Mouse (Mus musculus) liver, embryonic 13.5 days (tissue): ENCODE data around the gene Fga. TPM values are rescaled to one million over a fixed set of nuclear protein-coding genes. Genes with fewer than 3 reads are reported as not detected.
A peak's percentile ranks its signal among the peaks of the same experiment; 100 is the strongest.

Experiments used
- ATAC-seq: fragments of 200-750 bp; cut with Nextera tagmentation; 2 replicates; pipeline ENCODE4 v1.8.0; 2017; ENCODE audit warnings: low read depth, mild to moderate bottlenecking, moderate number of reproducible peaks, moderate library complexity
- DNase-seq: peaks from one replicate; pipeline ENCODE4 v3.0.0; 2022
- H3K27ac ChIP-seq: fragments of 300-500 bp; sonication (generic); 2 replicates; pipeline ENCODE4 v1.5.1; 2015; ENCODE audit warnings: moderate library complexity, mild to moderate bottlenecking, inconsistent platforms
- H3K27me3 ChIP-seq: fragments of 300-500 bp; sonication (generic); 2 replicates; pipeline ENCODE4 v1.6.1; 2015; ENCODE audit warnings: mild to moderate bottlenecking, inconsistent platforms
- H3K36me3 ChIP-seq: fragments of 300-500 bp; sonication (generic); 2 replicates; pipeline ENCODE4 v1.6.1; 2015; ENCODE audit warnings: mild to moderate bottlenecking, inconsistent platforms
- H3K4me1 ChIP-seq: fragments of 300-500 bp; sonication (generic); replicated peaks from 2 replicates; pipeline ENCODE4 v1.6.1; 2015; ENCODE audit warnings: inconsistent platforms
- H3K4me2 ChIP-seq: fragments of 300-500 bp; sonication (generic); 2 replicates; pipeline ENCODE4 v1.6.1; 2015; ENCODE audit warnings: inconsistent platforms, mild to moderate bottlenecking, moderate library complexity
- H3K4me3 ChIP-seq: fragments of 300-500 bp; sonication (generic); replicated peaks from 2 replicates; pipeline ENCODE4 v1.5.1; 2015; ENCODE audit warnings: mild to moderate bottlenecking, inconsistent platforms
- H3K9ac ChIP-seq: fragments of 300-500 bp; sonication (generic); 2 replicates; pipeline ENCODE4 v1.6.1; 2015; ENCODE audit warnings: mild to moderate bottlenecking, inconsistent platforms
- H3K9me3 ChIP-seq: fragments of 300-500 bp; sonication (generic); replicated peaks from 2 replicates; pipeline ENCODE4 v1.6.1; 2016; ENCODE audit warnings: inconsistent platforms
- WGBS: fragments of 180-500 bp; shearing (Covaris S2); methylation state at CpG from one replicate; pipeline ENCODE4 v1.1.7; 2015; ENCODE audit not compliant: insufficient replicate concordance; 5-methylcytosine and 5-hydroxymethylcytosine counted together
- polyA plus RNA-seq: library from polyadenylated mRNA; unstranded; fragments of >200 nt; fragmentation: Nextera tagmentation; extraction: Ambion mirVana; gene quantifications from 2 replicates; pipeline ENCODE4 v1.2.1, GENCODE M21; 2015

The Fga gene
- polyA plus RNA-seq, 1 experiment from 2014 or later, result 276 TPM

- Histone ChIP-seq H3K27ac (peak overlapping the region; percentile 62; the same call in 1 of the 2 replicates), H3K4me2 (no peak overlapping the region), H3K9ac (no peak overlapping the region), H3K4me3 (no peak overlapping the region), H3K4me1 (peaks cover 6% of the 10 kb centered on the region; the same call in 1 of the 2 replicates), H3K9me3 (no peaks in the 10 kb centered on the region), H3K36me3 (no peaks in the 10 kb centered on the region), H3K27me3 (no peaks in the 10 kb centered on the region)
- DNase-seq (no peak), ATAC-seq (peak; percentile 21; the same call in 1 of the 2 replicates)
- 74% methylated on average over 8 of the region's 8 CpGs for WGBS
Measured at GRCm38 (mm10) chr3:83003068-83003467, 22.8 kb upstream of the Fga start.

GRCm38 (mm10) chr3:83004801-83005200 is 21.1 kb upstream of the Fga start:
- Histone ChIP-seq H3K4me1 (peaks cover 6% of the 10 kb centered on the region; the same call in 1 of the 2 replicates), H3K9me3 (no peaks in the 10 kb centered on the region), H3K36me3 (no peaks in the 10 kb centered on the region), H3K9ac (no peak overlapping the region), H3K4me3 (no peak overlapping the region), H3K4me2 (no peak overlapping the region), H3K27ac (no peak overlapping the region), H3K27me3 (no peaks in the 10 kb centered on the region)
- DNase-seq (no peak), ATAC-seq (no peak)
- WGBS, result 73% methylated on average over 7 of the region's 7 CpGs

GRCm38 (mm10) chr3:83007557-83007956 is 18.3 kb upstream of the Fga start, which contains the start of gene Fgg:
Fgg (plus strand) TSS chr3:83007724.
- DNase-seq (no peak), ATAC-seq (peak; percentile 80)
- peak within 1 kb of the TSS; percentile 48 for H3K4me2 ChIP-seq
- peak within 1 kb of the TSS; percentile 43; the same call in 1 of the 2 replicates for H3K9ac ChIP-seq
- H3K4me3 ChIP-seq, result peak within 1 kb of the TSS; percentile 37
- no peaks in the 10 kb centered on the region for H3K9me3 ChIP-seq
- 33% methylated on average over 7 of the region's 7 CpGs for WGBS
- H3K4me1 ChIP-seq, result peaks cover 2% of the 10 kb centered on the region; the same call in 1 of the 2 replicates
- peak within 1 kb of the TSS; percentile 44 for H3K27ac ChIP-seq
- H3K36me3 ChIP-seq, result 0 out of 2 replicates have a peak, but pooled peaks cover 4% of the 10 kb centered on the region
- no peaks in the 10 kb centered on the region for H3K27me3 ChIP-seq

GRCm38 (mm10) chr3:83010291-83010690 is 15.6 kb upstream of the Fga start:
- ATAC-seq, result no peak
- H3K4me3 ChIP-seq, result peak overlapping the region; percentile 32
- no peak for DNase-seq
- H3K4me1 ChIP-seq, result peaks cover 3% of the 10 kb centered on the region; the same call in 1 of the 2 replicates
- H3K4me2 ChIP-seq, result peak overlapping the region; percentile 48
- no peaks in the 10 kb centered on the region for H3K27me3 ChIP-seq
- 0 out of 2 replicates have a peak, but pooled peaks cover 4% of the 10 kb centered on the region for H3K36me3 ChIP-seq
- H3K9ac ChIP-seq, result no peak overlapping the region
- H3K9me3 ChIP-seq, result no peaks in the 10 kb centered on the region
- H3K27ac ChIP-seq, result no peak overlapping the region
- 52% methylated on average over 11 of the region's 11 CpGs for WGBS

- DNase-seq, result no peak
- peak overlapping the region; percentile 48; the same call in 1 of the 2 replicates for H3K4me2 ChIP-seq
- no peaks in the 10 kb centered on the region for H3K27me3 ChIP-seq
- H3K4me1 ChIP-seq, result peaks cover 3% of the 10 kb centered on the region; the same call in 1 of the 2 replicates
- no peak for ATAC-seq
- no peak overlapping the region for H3K27ac ChIP-seq
- 68% methylated on average over 4 of the region's 4 CpGs for WGBS
- no peaks in the 10 kb centered on the region for H3K9me3 ChIP-seq
- H3K4me3 ChIP-seq, result no peak overlapping the region
- no peak overlapping the region for H3K9ac ChIP-seq
- H3K36me3 ChIP-seq, result 0 out of 2 replicates have a peak, but pooled peaks cover 4% of the 10 kb centered on the region
Measured at GRCm38 (mm10) chr3:83011136-83011535, 14.7 kb upstream of the Fga start.

GRCm38 (mm10) chr3:83011565-83011964 is 14.3 kb upstream of the Fga start:
- Histone ChIP-seq H3K9me3 (no peaks in the 10 kb centered on the region), H3K36me3 (0 out of 2 replicates have a peak, but pooled peaks cover 4% of the 10 kb centered on the region), H3K4me3 (no peak overlapping the region), H3K27ac (no peak overlapping the region), H3K9ac (no peak overlapping the region), H3K4me1 (peaks cover 3% of the 10 kb centered on the region; the same call in 1 of the 2 replicates), H3K27me3 (no peaks in the 10 kb centered on the region), H3K4me2 (peak overlapping the region; percentile 48; the same call in 1 of the 2 replicates)
- DNase-seq, result no peak
- WGBS, result 62% methylated on average over 4 of the region's 4 CpGs
- ATAC-seq, result no peak

GRCm38 (mm10) chr3:83012636-83013035 is 13.2 kb upstream of the Fga start:
- Histone ChIP-seq H3K27me3 (no peaks in the 10 kb centered on the region), H3K4me3 (no peak overlapping the region), H3K4me2 (no peak overlapping the region), H3K9ac (no peak overlapping the region), H3K4me1 (0 out of 2 replicates have a peak, but pooled peaks cover 3% of the 10 kb centered on the region), H3K36me3 (0 out of 2 replicates have a peak, but pooled peaks cover 4% of the 10 kb centered on the region), H3K27ac (no peak overlapping the region), H3K9me3 (no peaks in the 10 kb centered on the region)
- no peak for ATAC-seq
- DNase-seq, result no peak
- 77% methylated on average over 19 of the region's 19 CpGs for WGBS

- no peak for ATAC-seq
- no peaks in the 10 kb centered on the region for H3K27me3 ChIP-seq
- H3K4me1 ChIP-seq, result 0 out of 2 replicates have a peak, but pooled peaks cover 3% of the 10 kb centered on the region
- DNase-seq, result no peak
- no peak overlapping the region for H3K4me2 ChIP-seq
- H3K9ac ChIP-seq, result no peak overlapping the region
- H3K36me3 ChIP-seq, result 0 out of 2 replicates have a peak, but pooled peaks cover 4% of the 10 kb centered on the region
- no peaks in the 10 kb centered on the region for H3K9me3 ChIP-seq
- H3K27ac ChIP-seq, result no peak overlapping the region
- H3K4me3 ChIP-seq, result no peak overlapping the region
- 67% methylated on average over 10 of the region's 10 CpGs for WGBS
Measured at GRCm38 (mm10) chr3:83013951-83014350, 11.9 kb upstream of the Fga start.

- Histone ChIP-seq H3K4me1 (0 out of 2 replicates have a peak, but pooled peaks cover 3% of the 10 kb centered on the region), H3K4me3 (no peak overlapping the region), H3K4me2 (no peak overlapping the region), H3K27ac (no peak overlapping the region), H3K9ac (no peak overlapping the region), H3K36me3 (0 out of 2 replicates have a peak, but pooled peaks cover 4% of the 10 kb centered on the region), H3K9me3 (no peaks in the 10 kb centered on the region), H3K27me3 (no peaks in the 10 kb centered on the region)
- WGBS, result 23% methylated on average over 1 of the region's 1 CpGs
- ATAC-seq, result no peak
- DNase-seq, result no peak
Measured at GRCm38 (mm10) chr3:83016236-83016635, 9.6 kb upstream of the Fga start.

GRCm38 (mm10) chr3:83020387-83020786 is 5.5 kb upstream of the Fga start:
- ATAC-seq (peak; percentile 85), DNase-seq (no peak)
- Histone ChIP-seq H3K9ac (no peak overlapping the region), H3K9me3 (no peaks in the 10 kb centered on the region), H3K27ac (0 out of 2 replicates have a peak overlapping the region, but pooled peaks have one; percentile 25), H3K36me3 (no peaks in the 10 kb centered on the region), H3K27me3 (no peaks in the 10 kb centered on the region), H3K4me1 (no peaks in the 10 kb centered on the region; the same call in 1 of the 2 replicates), H3K4me3 (no peak overlapping the region), H3K4me2 (no peak overlapping the region)
- WGBS, result 49% methylated on average over 2 of the region's 2 CpGs

- no peak for ATAC-seq
- H3K4me2 ChIP-seq, result no peak overlapping the region
- 70% methylated on average over 5 of the region's 5 CpGs for WGBS
- no peaks in the 10 kb centered on the region; the same call in 1 of the 2 replicates for H3K4me1 ChIP-seq
- H3K9me3 ChIP-seq, result no peaks in the 10 kb centered on the region
- H3K9ac ChIP-seq, result no peak overlapping the region
- no peak for DNase-seq
- H3K36me3 ChIP-seq, result no peaks in the 10 kb centered on the region
- no peak overlapping the region for H3K4me3 ChIP-seq
- H3K27me3 ChIP-seq, result no peaks in the 10 kb centered on the region
- no peak overlapping the region for H3K27ac ChIP-seq
Measured at GRCm38 (mm10) chr3:83021176-83021575, 4.7 kb upstream of the Fga start.

GRCm38 (mm10) chr3:83025036-83025435 is 840 bp upstream of the Fga start:
- Histone ChIP-seq H3K4me3 (no peak overlapping the region), H3K4me1 (no peaks in the 10 kb centered on the region; the same call in 1 of the 2 replicates), H3K36me3 (no peaks in the 10 kb centered on the region), H3K4me2 (peak overlapping the region; percentile 23; the same call in 1 of the 2 replicates), H3K27me3 (no peaks in the 10 kb centered on the region), H3K9me3 (no peaks in the 10 kb centered on the region), H3K27ac (no peak overlapping the region), H3K9ac (no peak overlapping the region)
- DNase-seq, result no peak
- ATAC-seq, result no peak
- WGBS, result 65% methylated on average over 6 of the region's 6 CpGs
